Mouse (Mus musculus) megakaryocyte, embryonic 14.5 days (primary cell): Measurements from ENCODE around the gene Rassf8. TPM values are rescaled to one million over a fixed set of nuclear protein-coding genes. Genes with fewer than 3 reads are reported as not detected.

Experiments
- H3K27me3 ChIP-seq: replicated peaks from 2 replicates; pipeline ENCODE3; 2012; ENCODE audit warnings: inconsistent platforms
- H3K36me3 ChIP-seq: replicated peaks from 2 replicates; pipeline ENCODE3; 2012; ENCODE audit warnings: low read length, inconsistent platforms, mixed read lengths
- H3K4me1 ChIP-seq: 2 replicates; pipeline ENCODE4 v1.6.1; 2012; ENCODE audit warnings: inconsistent platforms
- H3K4me3 ChIP-seq: replicated peaks from 2 replicates; pipeline ENCODE3; 2012; ENCODE audit warnings: moderate library complexity, mild to moderate bottlenecking, inconsistent platforms
- H3K9me3 ChIP-seq: 2 replicates; pipeline ENCODE4 v1.6.1; 2012; ENCODE audit warnings: inconsistent platforms
- FLI1 ChIP-seq: IDR thresholded peaks from 2 replicates; pipeline ENCODE4 v1.6.1; 2012; ENCODE audit warnings: low read length, inconsistent platforms, mixed read lengths
- GATA1 ChIP-seq: IDR thresholded peaks from 3 replicates; pipeline ENCODE4 v1.6.1; 2012; ENCODE audit warnings: mixed read lengths, low read length, inconsistent platforms, borderline replicate concordance
- polyA plus RNA-seq: library from polyadenylated mRNA; stranded (reverse); fragments of >175 nt; gene quantifications from 2 replicates; pipeline ENCODE4 v1.2.3, GENCODE M21; 2012; ENCODE audit warnings: low replicate concordance; ENCODE audit not compliant: insufficient read depth

Rassf8 gene
- polyA plus RNA-seq, 1 experiment: 0.77 TPM

DNA sequence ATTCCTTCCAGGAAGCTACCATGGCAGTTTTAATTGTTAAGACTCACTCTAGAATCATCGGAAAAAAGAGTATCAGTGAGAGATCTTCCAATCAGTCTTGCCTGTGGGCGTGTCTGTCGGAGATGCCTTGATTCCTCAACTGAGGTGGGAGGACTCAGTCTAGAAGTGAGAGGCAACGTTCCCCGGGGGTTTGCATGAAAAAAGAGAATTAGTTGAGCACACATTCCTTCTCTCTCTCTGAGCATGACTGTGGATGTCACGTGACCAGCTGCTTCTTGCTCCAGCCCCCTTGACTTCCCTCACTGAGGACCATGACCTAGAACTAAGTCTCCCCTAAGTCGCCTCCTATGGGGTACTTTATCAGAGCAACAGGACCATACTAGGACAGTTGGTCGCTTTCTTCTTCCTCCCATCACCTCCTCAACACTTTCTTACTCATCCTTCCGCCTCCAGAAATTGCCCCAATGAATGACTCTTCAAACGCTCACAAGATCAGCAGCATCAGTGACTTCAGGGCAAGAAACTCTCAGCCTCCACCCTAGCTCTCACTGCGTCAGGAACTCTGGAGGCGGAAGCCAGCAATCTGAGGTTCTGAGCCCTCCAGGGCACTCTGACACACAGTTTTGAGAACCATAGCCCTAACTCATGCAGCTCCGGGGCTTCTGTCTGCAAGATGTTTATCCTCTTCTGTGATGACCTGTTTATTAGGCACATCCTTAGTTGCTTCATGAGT is 23.3 kb upstream of the Rassf8 start:
- Histone ChIP-seq H3K9me3 (0 out of 2 replicates have a peak, but pooled peaks cover 6% of the 10 kb centered on the region), H3K4me1 (no peaks in the 10 kb centered on the region), H3K27me3 (no peaks in the 10 kb centered on the region), H3K36me3 (no peaks in the 10 kb centered on the region), H3K4me3 (no peak overlapping the region)
- no peak for TF ChIP-seq FLI1
- no peak for TF ChIP-seq GATA1

GRCm38 (mm10) chr6:145725849-145726248 is 20.7 kb upstream of the Rassf8 start:
- H3K9me3 ChIP-seq: no peaks in the 10 kb centered on the region
- H3K4me3 ChIP-seq: no peak overlapping the region
- no peaks in the 10 kb centered on the region for H3K27me3 ChIP-seq
- TF ChIP-seq GATA1 (no peak), FLI1 (no peak)
- H3K36me3 ChIP-seq: no peaks in the 10 kb centered on the region
- H3K4me1 ChIP-seq: no peaks in the 10 kb centered on the region

GRCm38 (mm10) chr6:145726986-145727385 is 19.6 kb upstream of the Rassf8 start:
- H3K9me3 ChIP-seq: no peaks in the 10 kb centered on the region
- no peak for TF ChIP-seq FLI1
- H3K4me3 ChIP-seq: no peak overlapping the region
- no peaks in the 10 kb centered on the region for H3K27me3 ChIP-seq
- no peaks in the 10 kb centered on the region for H3K36me3 ChIP-seq
- H3K4me1 ChIP-seq: no peaks in the 10 kb centered on the region

DNA sequence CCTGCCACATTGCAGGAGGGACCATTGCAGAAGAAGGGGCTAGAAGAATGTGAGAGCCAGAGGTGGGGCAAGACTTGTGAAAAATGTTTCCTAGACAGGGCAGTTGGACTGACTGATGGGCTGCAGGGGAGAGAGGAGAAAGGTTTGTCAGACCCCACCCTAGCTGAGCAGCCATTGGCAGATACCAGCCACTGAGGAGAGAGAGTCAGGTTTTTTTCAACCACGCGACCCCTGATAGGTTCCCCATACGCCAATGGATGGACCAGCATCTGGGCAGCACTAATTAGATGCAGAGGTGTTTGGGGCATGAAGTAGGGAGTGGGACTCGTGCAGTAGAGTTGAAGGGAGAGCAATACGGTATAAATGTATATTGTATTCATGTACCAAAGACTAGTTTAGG is 13.7 kb upstream of the Rassf8 start:
- Histone ChIP-seq H3K9me3 (no peaks in the 10 kb centered on the region), H3K27me3 (peaks cover 14% of the 10 kb centered on the region), H3K36me3 (no peaks in the 10 kb centered on the region), H3K4me3 (no peak overlapping the region), H3K4me1 (no peaks in the 10 kb centered on the region)
- TF ChIP-seq FLI1: no peak
- TF ChIP-seq GATA1: no peak

DNA sequence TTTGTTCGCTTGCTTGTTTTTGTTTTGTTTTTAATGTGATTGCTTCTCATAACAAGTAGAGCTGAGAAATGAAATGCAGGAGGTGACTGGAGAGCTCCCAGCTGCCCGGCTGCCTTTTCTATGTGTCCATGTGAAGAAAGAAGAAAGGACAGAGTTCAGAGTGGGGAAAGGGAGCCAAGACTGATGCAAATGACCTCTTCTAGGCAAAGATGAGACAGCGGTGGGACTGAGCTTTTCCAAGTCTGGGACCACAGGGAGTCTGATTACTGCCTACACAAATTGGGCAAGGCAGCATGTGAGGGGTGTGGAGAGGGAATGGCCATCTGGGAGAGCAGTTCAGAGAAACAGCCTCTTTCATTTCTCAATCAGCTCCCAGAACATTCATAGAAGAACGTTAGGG is 13.3 kb upstream of the Rassf8 start:
- Histone ChIP-seq H3K9me3 (no peaks in the 10 kb centered on the region), H3K4me1 (no peaks in the 10 kb centered on the region), H3K27me3 (peaks cover 14% of the 10 kb centered on the region), H3K36me3 (no peaks in the 10 kb centered on the region), H3K4me3 (no peak overlapping the region)
- TF ChIP-seq GATA1 (no peak), FLI1 (no peak)

DNA sequence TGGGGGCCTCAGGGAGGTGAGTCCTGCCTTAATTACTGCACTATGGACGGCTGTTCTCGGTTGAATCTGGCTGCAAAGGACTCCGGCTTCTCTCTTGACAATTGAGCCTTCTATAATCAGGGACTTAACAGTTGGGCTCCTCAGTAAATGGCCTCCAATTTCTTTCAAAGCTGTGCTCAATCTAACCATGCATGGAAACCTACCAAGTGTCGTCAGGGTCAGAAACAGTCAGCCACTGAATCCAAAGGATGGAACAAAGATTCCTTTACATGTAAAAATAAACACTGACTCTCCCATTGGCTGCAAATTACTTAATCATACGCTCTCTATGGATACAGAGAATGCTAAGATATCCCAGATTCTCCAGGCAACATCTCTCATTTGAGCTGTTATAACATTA is 12.6 kb upstream of the Rassf8 start:
- Histone ChIP-seq H3K36me3 (no peaks in the 10 kb centered on the region), H3K9me3 (no peaks in the 10 kb centered on the region), H3K4me1 (no peaks in the 10 kb centered on the region), H3K4me3 (no peak overlapping the region), H3K27me3 (peaks cover 17% of the 10 kb centered on the region)
- TF ChIP-seq FLI1 (no peak), GATA1 (no peak)

GRCm38 (mm10) chr6:145736099-145736498 is 10.4 kb upstream of the Rassf8 start:
- TF ChIP-seq GATA1 (no peak), FLI1 (no peak)
- peaks cover 7% of the 10 kb centered on the region for H3K9me3 ChIP-seq

DNA sequence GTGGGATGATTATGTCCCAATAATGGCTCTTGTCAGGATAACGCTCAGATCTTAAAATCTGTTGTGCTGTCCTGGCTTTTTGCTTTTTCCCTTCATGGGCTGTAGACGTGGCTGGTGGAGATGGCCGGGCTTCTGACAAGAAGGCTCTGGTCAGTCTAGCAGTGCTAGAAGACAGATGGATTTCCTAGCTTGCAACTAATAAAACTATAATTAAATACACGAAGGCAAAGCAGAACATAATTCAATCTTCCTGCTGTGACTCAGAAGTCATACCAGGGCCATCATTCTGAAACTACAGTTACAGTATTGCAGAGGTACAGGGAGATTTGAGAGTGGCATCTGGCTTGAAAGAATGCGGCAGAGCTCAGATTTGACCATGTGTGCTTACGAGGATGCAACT is 7.3 kb upstream of the Rassf8 start:
- TF ChIP-seq GATA1 (no peak), FLI1 (no peak)
- Histone ChIP-seq H3K4me1 (no peaks in the 10 kb centered on the region), H3K36me3 (no peaks in the 10 kb centered on the region), H3K4me3 (no peak overlapping the region), H3K9me3 (peaks cover 23% of the 10 kb centered on the region), H3K27me3 (peaks cover 31% of the 10 kb centered on the region)

More at GRCm38 (mm10) chr6:145736099-145736498, 10.4 kb upstream of the Rassf8 start:
- no peak overlapping the region for H3K4me3 ChIP-seq
- H3K27me3 ChIP-seq: peaks cover 17% of the 10 kb centered on the region
- H3K36me3 ChIP-seq: no peaks in the 10 kb centered on the region
- no peaks in the 10 kb centered on the region for H3K4me1 ChIP-seq

GRCm38 (mm10) chr6:145740011-145740410 is 6.5 kb upstream of the Rassf8 start:
- Histone ChIP-seq H3K4me3 (no peak overlapping the region), H3K27me3 (peaks cover 38% of the 10 kb centered on the region), H3K36me3 (no peaks in the 10 kb centered on the region), H3K4me1 (no peaks in the 10 kb centered on the region), H3K9me3 (peaks cover 23% of the 10 kb centered on the region)
- no peak for TF ChIP-seq GATA1
- TF ChIP-seq FLI1: no peak

DNA sequence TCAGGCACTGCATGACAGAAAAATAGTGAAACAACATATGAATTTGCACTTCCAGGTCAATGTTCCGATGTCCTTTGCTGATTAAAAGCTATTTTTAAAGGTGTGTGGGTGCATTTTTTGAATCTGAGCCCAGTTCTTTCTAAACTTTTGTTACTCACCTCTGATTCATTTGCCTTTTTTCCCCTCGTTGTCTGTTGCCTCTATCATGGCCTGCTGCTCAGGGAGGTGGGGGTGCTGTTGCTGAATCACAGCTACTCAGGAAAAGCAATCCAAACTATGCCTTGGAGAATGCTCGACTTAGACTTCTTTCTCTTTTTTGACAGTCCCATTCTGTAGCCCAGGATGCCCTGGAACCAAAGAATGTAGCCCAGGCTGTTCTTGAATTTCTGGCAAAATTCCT is 1.3 kb upstream of the Rassf8 start:
- peaks cover 78% of the 10 kb centered on the region for H3K27me3 ChIP-seq
- no peak overlapping the region for H3K4me3 ChIP-seq
- H3K36me3 ChIP-seq: no peaks in the 10 kb centered on the region
- TF ChIP-seq GATA1 (no peak), FLI1 (no peak)
- H3K9me3 ChIP-seq: peaks cover 29% of the 10 kb centered on the region
- peaks cover 18% of the 10 kb centered on the region for H3K4me1 ChIP-seq
